Mouse (Mus musculus): ENCODE measurements around the gene Pygm.

Pygm gene

DNA sequence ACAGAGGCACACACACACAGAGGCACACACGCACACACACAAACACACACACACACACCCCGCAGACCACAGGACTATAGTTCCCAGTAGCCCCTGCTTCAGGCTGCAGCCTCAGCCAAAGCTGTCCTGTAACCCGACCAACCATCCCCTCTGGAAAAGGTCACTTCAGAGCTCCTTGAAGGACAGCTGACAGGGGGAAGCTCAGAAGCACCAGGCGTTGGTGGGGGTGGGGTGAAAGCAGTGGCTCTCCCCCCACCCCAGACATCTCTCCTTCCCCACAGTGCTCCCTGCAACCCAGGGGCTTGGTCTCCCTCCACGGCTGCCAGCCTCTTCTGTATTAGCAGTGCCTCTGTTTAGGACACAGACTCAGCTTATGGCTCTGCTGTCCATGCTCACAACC is 729 bp upstream of the Pygm start:
- no peak for DNase-seq (ENCODE audit: low read depth in 2 of 2, low spot score in 2 of 2)

DNA sequence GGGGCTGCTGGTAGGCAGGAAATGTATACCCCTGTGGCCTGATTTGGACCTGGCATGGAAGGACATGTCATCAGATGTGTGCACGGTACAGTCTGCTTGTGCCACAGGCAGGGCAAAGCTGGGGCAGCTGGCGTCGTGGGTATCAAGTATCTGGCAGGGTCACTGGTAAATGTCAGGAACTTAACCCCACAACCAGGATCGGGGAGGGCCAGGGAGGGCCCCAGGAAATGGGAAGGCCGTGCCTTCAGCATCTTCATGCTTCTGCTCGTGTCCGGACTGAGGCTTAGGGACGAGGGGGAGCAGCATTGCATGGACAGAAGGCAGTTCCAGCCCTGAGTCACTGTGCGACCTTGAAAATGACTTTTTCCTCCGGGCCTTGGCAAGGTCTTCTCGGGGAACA is 755 bp downstream of the Pygm start:
- DNase-seq (ENCODE audit: low read depth in 2 of 2, low spot score in 2 of 2), result no peak

- DNase-seq (ENCODE audit: low read depth in 2 of 2, low spot score in 2 of 2), result no peak
Observed at GRCm38 (mm10) chr19:6385419-6385818, 1.2 kb downstream of the Pygm start.

DNA sequence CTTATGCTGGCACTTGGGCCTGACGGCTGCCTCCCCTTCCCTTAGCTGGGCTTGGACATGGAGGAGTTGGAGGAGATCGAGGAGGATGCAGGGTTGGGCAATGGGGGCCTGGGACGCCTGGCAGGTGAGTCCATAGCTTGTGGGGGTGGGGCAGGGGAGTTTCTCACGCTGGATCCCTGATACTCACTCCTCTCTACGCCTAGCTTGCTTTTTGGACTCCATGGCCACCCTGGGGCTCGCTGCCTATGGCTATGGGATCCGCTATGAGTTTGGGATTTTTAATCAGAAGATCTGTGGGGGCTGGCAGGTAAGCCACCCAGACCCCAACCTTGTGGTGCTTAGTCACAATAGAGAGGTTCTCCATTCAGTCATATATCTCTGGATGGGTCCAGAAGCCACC is 1.6 kb downstream of the Pygm start:
- DNase-seq (ENCODE audit: low read depth in 2 of 2, low spot score in 2 of 2), result no peak

DNA sequence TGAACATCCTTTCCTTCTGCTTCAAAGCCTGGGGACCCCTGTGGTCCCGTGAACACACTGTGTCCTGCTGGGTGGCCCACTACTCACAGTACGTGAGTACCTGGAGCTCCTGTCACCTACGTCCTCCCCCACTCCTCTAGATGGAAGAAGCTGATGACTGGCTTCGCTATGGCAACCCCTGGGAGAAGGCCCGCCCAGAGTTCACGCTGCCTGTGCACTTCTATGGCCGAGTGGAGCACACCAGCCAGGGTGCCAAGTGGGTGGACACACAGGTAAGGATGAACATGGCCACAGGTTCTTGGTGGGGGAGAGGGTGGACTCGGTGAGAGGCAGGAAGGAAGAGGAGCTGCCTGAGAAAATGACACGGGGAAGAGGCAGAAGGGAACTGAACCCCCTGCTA is 2.0 kb downstream of the Pygm start:
- DNase-seq (ENCODE audit: low read depth in 2 of 2, low spot score in 2 of 2), result no peak

DNA sequence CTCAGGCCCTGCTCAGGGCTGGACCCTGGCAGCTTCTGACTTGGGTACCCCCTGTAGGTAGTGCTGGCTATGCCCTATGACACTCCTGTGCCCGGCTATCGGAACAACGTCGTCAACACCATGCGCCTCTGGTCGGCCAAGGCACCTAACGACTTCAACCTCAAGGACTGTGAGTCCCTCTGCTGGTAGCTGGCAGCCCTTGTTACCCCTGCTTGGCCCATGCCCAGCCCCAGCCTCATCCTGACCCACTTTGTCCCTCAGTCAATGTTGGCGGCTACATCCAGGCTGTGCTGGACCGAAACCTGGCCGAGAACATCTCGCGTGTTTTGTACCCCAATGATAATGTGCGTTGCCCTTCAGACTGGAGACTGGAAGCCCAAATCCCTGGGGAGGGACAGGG is 3.8 kb downstream of the Pygm start:
- no peak for DNase-seq (ENCODE audit: low read depth in 2 of 2, low spot score in 2 of 2)

DNA sequence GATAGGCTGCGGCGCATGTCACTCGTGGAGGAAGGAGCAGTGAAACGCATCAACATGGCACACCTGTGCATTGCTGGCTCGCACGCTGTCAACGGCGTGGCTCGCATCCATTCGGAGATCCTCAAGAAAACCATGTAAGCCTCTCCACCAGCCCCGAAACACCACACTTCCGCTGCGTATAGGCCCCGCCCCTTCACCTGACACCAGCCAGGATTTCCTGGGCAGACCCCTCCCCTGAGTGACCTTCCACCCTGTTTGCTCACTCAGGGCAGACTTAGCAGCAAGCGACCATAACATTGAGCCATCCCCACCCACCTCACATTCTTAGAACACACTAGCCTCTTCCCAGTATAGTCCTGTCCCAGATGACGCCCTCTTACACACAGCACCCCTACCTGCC is 5.6 kb downstream of the Pygm start:
- no peak for DNase-seq (ENCODE audit: low read depth in 2 of 2, low spot score in 2 of 2)

DNA sequence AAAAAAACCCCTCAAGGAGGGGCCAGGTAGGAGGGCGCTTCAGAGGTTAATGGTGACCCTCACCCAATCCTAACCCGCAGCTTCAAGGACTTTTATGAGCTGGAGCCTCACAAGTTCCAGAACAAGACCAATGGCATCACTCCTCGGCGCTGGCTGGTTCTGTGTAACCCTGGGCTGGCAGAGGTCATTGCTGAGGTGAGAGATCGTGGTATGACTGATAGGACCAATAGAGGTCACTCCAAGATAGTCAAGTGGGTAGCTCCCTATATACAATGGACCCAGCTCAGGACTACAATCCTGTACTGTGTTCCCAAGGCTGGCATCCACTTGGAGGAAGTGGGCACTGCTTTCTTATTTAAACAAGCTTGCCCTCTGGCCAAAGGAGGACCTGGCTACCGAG is 6.1 kb downstream of the Pygm start:
- DNase-seq (ENCODE audit: low read depth in 2 of 2, low spot score in 2 of 2), result no peak

GRCm38 (mm10) chr19:6392743-6393393 is 8.7 kb downstream of the Pygm start:
- peak in 1 of 2 experiments; percentile 63 for DNase-seq (ENCODE audit: low read depth in 2 of 2, low spot score in 2 of 2)

DNA sequence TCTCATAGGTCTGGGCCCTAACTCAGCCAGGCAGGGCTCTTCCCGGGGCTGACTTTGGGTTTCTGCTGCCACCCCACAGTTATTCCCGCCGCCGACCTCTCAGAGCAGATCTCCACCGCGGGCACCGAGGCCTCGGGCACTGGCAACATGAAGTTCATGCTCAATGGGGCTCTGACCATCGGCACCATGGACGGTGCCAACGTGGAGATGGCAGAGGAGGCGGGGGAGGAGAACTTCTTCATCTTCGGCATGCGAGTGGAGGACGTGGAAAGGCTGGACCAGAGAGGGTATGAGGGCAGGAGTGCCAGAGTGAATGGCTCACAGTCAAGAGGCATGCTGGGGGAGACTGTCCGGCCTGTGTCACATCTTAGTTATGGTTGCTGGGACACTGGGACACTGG is 9.4 kb downstream of the Pygm start:
- DNase-seq (ENCODE audit: low read depth in 2 of 2, low spot score in 2 of 2), result no peak

DNA sequence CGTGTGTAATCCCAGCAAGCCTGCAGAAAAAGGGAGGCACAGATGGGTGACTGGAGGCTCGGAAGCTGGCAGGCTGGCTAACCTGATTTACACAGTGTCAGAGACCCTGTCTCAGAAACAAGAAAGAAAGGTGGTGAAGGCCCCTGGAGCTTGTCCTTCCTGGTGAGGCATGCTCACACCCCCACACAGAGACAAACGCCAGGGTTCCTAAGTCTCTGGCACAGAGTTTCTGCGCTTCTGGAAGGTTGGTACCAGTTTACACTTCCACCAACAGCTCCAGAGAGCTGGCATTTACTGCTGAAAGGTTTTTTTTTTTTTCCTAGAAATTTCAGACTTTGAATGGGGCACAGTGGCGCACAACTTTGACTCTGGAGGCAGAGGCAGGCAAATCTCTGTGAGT is 12.0 kb downstream of the Pygm start:
- no peak for DNase-seq (ENCODE audit: low read depth in 2 of 2, low spot score in 2 of 2)

- DNase-seq (ENCODE audit: low read depth in 2 of 2, low spot score in 2 of 2), result no peak
Observed at GRCm38 (mm10) chr19:6397582-6398249, 13.5 kb downstream of the Pygm start.

GRCm38 (mm10) chr19:6398447-6399284 is 14.5 kb downstream of the Pygm start:
- DNase-seq (ENCODE audit: low read depth in 2 of 2, low spot score in 2 of 2), result peak; percentile 53 to 75

DNA sequence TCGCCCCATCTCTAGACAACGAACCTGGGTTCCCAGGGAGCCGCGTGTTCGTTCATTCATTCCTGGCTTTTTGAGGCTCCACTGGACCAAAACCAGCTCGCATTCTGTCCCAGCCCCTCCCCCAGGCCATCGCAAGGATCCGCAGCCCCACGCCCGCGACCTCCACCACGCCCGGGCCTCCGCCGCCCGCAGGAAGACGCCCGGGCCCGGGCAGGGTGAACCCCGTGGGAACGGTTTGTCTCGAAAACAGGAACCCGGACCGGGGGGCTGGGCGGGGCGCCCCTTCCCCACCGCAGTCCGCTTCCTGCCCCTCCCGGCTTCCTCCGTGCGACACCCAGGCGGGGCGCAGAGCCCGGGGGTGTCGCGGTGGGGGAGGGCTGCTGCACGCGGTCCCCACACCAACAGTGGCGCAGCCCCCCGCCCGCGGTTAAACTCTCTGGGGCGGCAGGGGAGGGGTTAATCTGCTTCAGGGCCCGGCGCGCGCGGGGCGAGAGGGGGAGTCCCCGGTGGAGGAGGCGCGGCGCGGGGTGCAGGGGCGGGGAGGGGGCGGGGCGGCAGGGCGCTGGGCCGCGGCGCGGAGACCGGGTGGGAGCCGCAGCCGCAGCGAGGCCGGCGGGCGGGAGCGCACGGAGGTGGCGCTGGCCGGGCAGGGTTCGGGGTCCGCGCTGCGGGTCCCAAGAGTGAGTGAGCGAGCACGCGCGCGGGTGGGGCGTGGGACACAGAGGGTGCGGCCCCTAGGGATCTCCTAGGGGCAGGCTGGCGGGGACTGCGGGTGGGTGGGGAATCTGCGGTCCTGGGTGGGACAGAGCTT is 15.3 kb downstream of the Pygm start, which contains the start of gene Rasgrp2:
TSS of gene Rasgrp2 (plus strand) at position 56 of the 811 bp plus-strand sequence.
- peak; percentile 74 to 79 for DNase-seq (ENCODE audit: low read depth in 2 of 2, low spot score in 2 of 2)

DNA sequence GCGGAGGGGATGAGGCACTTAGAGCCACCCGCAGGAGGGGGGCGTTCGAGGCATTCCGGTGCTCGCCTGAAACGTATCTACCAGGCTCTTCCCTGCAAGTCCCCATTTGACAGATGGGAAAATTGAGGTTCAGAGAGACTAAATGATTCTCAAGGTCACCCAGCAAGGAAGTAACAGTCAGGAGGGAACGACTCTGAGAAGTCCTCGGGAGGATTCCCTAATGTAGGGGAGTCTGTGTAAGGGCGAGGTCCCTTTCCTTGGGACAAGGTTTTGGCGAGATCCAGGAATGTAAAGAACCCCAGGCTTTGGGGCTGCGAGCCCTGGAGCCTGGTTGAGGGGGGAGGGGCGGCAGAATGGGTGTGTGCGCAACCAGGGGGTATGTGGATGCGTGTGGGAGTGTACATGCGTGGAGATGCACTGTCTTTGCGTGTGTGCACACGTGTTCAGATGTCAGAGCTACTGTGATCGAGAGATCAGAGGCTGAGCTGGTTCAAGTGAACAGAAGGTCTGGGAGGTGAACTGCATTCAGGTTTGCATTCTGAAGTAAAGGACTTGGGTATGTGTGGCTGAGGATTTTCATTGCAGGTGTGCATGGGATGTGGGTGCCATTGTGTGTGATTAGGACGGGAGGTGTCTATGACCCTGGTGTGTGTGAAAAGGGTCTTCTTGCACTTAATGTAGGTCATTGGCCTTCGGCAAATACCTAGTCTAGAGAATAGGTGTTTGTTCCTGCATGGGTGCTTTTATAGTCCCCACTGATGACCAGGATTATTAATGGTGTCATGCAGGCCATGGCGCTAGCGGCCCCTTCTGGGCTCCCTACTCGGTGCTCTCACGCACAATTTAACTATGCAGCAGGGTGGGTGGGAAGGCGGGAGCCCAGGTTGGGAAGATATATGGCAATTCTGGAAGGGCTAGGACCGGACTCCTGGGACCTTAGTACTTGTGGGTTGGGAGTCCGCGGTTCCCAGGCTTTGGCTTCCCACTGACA is 16.2 kb downstream of the Pygm start:
- peak; percentile 72 to 82 for DNase-seq (ENCODE audit: low read depth in 2 of 2, low spot score in 2 of 2)

GRCm38 (mm10) chr19:6401131-6401815 is 17.1 kb downstream of the Pygm start:
- DNase-seq (ENCODE audit: low read depth in 2 of 2, low spot score in 2 of 2), result peak; percentile 79 to 83

GRCm38 (mm10) chr19:6401951-6402350 is 17.8 kb downstream of the Pygm start:
- no peak for DNase-seq (ENCODE audit: low read depth in 2 of 2, low spot score in 2 of 2)

DNA sequence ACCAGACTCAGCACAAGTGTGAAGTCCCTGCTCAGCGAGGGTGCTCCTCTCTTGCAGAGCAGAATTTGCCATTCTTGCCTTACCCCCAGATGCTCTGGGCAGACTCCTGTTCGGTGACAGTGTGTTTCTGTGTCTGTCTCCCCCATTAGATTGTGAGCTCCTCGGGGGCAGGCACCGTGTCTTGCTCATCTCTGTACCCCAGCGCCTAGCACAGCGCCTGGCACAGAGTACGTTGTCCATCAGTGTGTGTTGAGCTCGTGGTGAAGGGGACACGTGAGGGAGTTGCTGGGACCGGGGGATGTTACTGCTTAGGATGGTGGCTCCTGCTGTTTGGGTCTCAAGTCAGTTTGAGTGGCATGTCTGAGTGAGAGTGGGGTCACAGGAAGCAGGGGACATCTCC is 19.7 kb downstream of the Pygm start:
- no peak for DNase-seq (ENCODE audit: low read depth in 2 of 2, low spot score in 2 of 2)

- no peak for DNase-seq (ENCODE audit: low read depth in 2 of 2, low spot score in 2 of 2)
Observed at GRCm38 (mm10) chr19:6405433-6405832, 21.2 kb downstream of the Pygm start.
